Mouse (Mus musculus): ENCODE results near the gene Gm6676.
"Not testable (repeated sequence)": the region's sequence is repeated elsewhere in the genome, so short reads cannot be mapped to it uniquely, and the experiment has no call there.

The Gm6676 gene

GRCm38 (mm10) chr14:7125312-7125711, at the start of gene Gm6676:
TSS of gene Gm6676 (minus strand) at chr14:7125412.
- not testable (repeated sequence) for H3K27me3 ChIP-seq (ENCODE audit: control insufficient read depth, insufficient read depth, low read length, poor library complexity, severe bottlenecking); H3K36me3 ChIP-seq (ENCODE audit: control insufficient read depth, insufficient read depth, low read length, poor library complexity, severe bottlenecking); DNase-seq (ENCODE audit: low read depth, low spot score)

- DNase-seq (ENCODE audit: low read depth, low spot score); H3K36me3 ChIP-seq (ENCODE audit: control insufficient read depth, insufficient read depth, low read length, poor library complexity, severe bottlenecking); H3K27me3 ChIP-seq (ENCODE audit: control insufficient read depth, insufficient read depth, low read length, poor library complexity, severe bottlenecking): not testable (repeated sequence)
Measured at GRCm38 (mm10) chr14:7174483-7174971, 49.3 kb upstream of the Gm6676 start, which contains the start of gene Gm3512. TSS of gene Gm3512 (minus strand) at chr14:7174533.

- peak; percentile 0 for DNase-seq (ENCODE audit: low read depth, low spot score)
- not testable (repeated sequence) for H3K36me3 ChIP-seq (ENCODE audit: control insufficient read depth, insufficient read depth, low read length, poor library complexity, severe bottlenecking); H3K27me3 ChIP-seq (ENCODE audit: control insufficient read depth, insufficient read depth, low read length, poor library complexity, severe bottlenecking)
Measured at GRCm38 (mm10) chr14:7105124-7105802, 19.9 kb downstream of the Gm6676 start.

DNA sequence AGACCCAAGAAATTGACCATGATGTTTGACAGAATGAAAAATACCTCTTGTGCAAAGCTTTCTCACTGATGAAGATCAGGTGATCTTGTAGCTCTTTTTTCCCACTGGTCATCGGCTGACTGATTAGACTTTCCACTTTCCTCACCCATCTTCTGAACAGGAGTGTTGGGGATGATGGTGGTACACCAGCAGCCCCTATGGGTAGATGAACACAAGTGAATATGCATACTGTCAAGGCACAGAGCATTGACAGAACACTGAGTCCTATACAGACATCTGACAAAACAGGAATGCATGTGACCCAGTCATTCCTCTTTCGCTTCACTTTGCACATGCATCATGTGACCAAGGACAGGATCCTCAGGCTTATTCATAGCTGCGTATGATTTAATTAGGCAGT, 24.7 kb downstream of the Gm6676 start, which contains the start of gene Gm3696:
Gene Gm3696, minus strand, starts transcription at position 101 of the 400 bp plus-strand sequence.
- not testable (repeated sequence) for H3K36me3 ChIP-seq (ENCODE audit: control insufficient read depth, insufficient read depth, low read length, poor library complexity, severe bottlenecking); H3K27me3 ChIP-seq (ENCODE audit: control insufficient read depth, insufficient read depth, low read length, poor library complexity, severe bottlenecking); DNase-seq (ENCODE audit: low read depth, low spot score)

Data from splenic B cell, adult 2 months (primary cell).